Mouse (Mus musculus): ENCODE data around the gene Antxr2.

Gene Antxr2

GRCm38 (mm10) chr5:98030902-98031641 lies at the start of gene Antxr2:
Gene Antxr2 (minus strand): TSS chr5:98031043.
- DNase-seq (ENCODE audit: low read depth in 1 of 2, low spot score in 2 of 2) = peak in 1 of 2 experiments; percentile 52

DNA sequence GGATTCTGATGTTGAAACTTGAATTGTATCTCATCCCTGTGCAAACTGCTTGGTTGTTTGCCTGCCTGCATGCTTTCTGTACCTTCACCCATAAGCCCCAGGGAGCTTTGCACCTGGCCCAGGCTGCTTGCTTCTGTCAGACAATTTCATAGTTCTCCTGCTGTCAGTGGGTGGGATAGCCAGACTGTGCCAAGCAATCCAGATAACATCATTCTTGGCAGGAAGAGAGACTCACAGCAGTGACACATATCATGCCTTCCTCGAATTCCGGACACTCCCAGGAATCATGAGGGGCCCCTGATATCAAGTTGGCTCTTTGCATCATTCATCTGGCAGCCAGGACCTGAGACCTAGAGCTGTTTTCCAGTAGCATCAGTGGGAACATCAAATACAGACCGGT lies 45.8 kb upstream of the Antxr2 start:
- DNase-seq (ENCODE audit: low read depth in 1 of 2, low spot score in 2 of 2) = no peak

- no peak for DNase-seq (ENCODE audit: low read depth in 1 of 2, low spot score in 2 of 2)
Measured at GRCm38 (mm10) chr5:98069191-98069590, 38.3 kb upstream of the Antxr2 start.

- no peak for DNase-seq (ENCODE audit: low read depth in 1 of 2, low spot score in 2 of 2)
Measured at GRCm38 (mm10) chr5:98055275-98055674, 24.4 kb upstream of the Antxr2 start.

GRCm38 (mm10) chr5:98054834-98055233 lies 24.0 kb upstream of the Antxr2 start:
- no peak for DNase-seq (ENCODE audit: low read depth in 1 of 2, low spot score in 2 of 2)

DNA sequence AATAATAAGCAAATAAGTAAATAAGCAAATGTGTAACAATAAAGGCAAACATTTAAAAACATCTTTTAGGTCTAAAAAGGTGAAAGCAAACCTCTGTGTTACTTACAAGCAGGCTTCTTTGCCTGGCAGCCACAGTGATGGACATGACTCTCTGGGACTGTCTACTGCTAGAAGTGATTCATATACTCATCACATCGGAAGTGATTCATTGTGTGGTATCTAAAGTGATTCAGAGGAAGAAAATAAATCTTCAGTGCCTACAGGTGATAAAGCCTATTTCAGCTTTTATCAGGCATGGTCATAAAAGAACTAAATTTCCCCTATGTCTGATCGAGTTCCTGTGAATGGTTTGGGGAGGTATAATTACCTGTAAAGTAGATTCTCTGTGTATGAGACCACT lies 4.1 kb upstream of the Antxr2 start:
- no peak for DNase-seq (ENCODE audit: low read depth in 1 of 2, low spot score in 2 of 2)

DNA sequence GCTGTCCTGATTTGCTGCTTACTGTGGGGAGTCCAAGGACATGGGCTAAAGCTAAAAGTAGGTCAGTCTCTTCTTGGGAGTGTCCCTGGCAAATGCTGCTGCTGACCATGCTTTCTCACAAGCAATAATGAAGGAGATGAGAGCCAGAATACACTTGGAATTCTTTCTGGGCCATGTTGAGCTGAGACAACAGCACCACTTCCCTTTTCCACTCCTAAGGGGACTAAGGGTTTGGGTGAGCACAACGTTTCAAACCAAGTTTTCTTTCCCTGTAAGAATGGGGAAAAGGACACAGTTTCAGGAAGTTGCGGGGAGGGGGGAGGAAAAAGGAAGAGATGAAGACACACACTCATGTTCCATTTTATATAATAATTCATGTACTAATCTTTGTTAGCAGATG lies 3.4 kb upstream of the Antxr2 start:
- no peak for DNase-seq (ENCODE audit: low read depth in 1 of 2, low spot score in 2 of 2)

DNA sequence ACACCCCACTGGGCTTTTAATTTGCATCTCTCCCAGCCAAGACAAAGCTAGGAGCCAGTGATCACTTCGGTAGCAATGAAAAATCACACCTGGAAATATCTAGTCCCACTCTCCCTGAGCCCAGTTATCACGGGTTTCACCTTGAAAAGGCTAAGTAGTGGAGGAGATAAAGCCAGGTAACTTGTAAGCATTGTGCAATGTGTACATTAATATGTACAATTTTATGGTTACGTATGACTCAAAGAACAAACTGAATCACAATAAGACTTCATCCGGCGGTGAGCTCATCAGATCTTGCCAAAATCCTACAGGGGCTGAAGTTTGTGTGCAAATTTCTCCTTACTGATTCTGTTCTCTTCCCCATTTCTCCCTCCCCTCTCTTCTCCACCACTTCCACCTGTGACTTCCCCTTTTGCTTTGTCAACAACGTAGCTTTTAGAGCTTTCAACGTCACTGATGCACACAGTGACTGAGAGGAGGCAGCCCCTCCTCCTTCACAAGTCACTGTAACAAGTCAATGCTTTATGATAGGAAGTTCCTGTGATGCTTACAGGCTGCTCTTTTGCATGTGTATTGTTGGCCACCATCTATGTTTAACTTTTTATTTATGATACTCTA lies 2.1 kb upstream of the Antxr2 start:
- peak in 1 of 2 experiments; percentile 40 for DNase-seq (ENCODE audit: low read depth in 1 of 2, low spot score in 2 of 2)

GRCm38 (mm10) chr5:98030091-98030901 lies 547 bp downstream of the Antxr2 start:
- no peak for DNase-seq (ENCODE audit: low read depth in 1 of 2, low spot score in 2 of 2)

DNA sequence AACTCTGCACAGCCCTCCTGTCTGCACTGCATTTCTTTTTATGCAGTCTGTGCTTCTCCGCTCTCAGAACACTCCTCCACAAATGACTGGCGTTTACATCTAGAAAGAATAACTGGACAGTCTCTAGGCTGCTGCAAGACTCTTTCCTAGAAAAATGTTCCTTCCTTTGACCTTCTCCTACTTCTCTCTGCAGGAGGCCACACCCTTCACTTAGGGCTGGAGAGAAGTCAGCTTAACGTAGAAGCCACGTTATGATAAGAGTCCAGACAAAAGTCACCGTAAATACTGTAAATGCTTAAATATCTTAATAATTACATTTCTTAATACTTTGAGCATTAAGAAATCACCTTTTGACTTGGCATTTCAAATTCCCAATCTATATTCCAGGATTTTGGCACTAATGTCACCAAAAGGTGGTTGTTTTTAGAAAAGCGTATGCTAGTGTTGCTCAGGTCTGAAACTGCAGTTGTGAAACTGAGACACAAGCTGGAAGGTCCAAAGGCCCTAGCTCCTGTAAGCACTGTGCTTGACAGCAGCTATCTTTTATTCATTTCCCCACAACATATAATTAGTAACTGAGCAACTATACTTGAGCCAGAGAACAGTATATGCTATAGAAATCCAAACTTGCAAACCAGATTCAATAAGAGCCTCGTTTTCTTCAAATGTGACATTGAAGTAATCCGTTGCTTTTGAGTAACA lies 3.0 kb downstream of the Antxr2 start:
- DNase-seq (ENCODE audit: low read depth in 1 of 2, low spot score in 2 of 2) = no peak

DNA sequence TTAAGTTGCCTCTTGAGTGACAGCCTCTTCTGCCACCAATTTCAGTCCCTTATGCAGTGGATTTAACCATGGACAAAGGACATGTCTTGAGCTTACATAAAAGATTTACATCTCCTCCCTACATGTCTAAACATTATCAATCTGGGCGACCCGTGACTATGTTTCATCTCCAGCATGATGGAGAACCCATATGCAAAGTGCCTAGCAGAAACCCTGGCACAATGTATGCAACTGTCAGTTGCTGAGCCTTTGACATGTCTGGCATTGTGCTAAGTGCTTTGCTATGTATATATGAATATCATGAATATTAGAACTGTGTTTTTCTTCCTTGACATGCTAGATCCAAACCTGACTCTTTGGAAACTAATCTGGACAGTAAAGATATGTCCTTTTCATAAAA lies 4.9 kb downstream of the Antxr2 start:
- no peak for DNase-seq (ENCODE audit: low read depth in 1 of 2, low spot score in 2 of 2)

DNA sequence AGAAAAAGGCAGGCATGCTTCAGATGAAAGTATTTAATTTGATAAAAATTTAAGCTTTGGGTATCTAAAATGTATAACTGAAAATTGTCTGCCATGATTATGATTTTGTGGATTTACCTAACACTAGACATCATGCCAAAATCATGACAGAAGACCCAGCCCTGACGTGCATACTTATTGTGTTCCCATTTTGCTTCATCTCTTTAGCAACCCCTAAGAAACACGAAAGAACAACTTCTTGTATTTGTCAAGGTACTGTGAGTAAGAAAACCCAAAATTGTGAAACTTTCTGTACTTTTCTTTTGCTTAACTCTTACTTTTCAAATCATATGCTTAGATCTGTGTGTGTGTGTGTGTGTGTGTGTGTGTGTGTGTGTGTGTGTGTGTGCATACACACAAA lies 6.3 kb downstream of the Antxr2 start:
- DNase-seq (ENCODE audit: low read depth in 1 of 2, low spot score in 2 of 2) = no peak

- DNase-seq (ENCODE audit: low read depth in 1 of 2, low spot score in 2 of 2) = no peak
Measured at GRCm38 (mm10) chr5:98021518-98021917, 9.3 kb downstream of the Antxr2 start.

DNA sequence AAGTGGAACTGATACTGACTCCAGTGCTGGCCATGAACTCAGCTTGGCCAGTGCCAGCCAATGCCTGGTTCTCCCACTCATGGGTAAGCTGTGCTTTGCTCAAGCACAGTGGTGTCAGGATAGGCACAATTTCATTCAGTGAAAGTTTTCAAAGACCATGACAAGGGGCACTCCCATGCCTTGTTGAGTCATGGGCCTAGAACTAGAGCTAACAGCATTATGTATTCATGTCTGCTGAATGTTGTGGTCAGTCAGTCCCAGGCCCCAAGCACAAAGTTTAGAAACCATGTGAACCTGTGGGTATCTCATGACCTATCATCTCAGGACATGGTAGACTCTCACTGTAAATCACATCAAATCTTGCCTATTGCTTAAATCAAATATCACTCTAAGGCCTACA lies 10.2 kb downstream of the Antxr2 start:
- no peak for DNase-seq (ENCODE audit: low read depth in 1 of 2, low spot score in 2 of 2)

DNA sequence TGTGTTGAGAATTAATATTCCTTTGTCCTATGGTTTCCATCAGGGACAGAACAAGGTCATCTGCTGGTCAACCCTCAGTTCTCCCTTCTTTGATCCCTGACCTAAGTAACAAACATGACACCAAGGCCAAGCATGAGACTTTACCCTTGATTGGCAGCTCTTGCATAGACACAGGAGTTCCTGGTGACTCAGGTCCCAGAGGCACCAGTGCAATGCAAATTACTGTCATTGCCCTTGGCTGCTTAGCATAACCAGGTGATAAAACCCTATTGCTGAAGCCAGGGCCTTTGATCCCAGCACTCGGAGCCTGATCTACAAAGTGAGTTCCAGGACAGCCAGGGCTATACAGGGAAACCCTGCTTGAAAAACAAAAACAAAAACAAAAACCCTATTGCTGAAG lies 11.4 kb downstream of the Antxr2 start:
- no peak for DNase-seq (ENCODE audit: low read depth in 1 of 2, low spot score in 2 of 2)

- peak in 1 of 2 experiments; percentile 31 for DNase-seq (ENCODE audit: low read depth in 1 of 2, low spot score in 2 of 2)
Measured at GRCm38 (mm10) chr5:98018162-98018561, 12.7 kb downstream of the Antxr2 start.

DNA sequence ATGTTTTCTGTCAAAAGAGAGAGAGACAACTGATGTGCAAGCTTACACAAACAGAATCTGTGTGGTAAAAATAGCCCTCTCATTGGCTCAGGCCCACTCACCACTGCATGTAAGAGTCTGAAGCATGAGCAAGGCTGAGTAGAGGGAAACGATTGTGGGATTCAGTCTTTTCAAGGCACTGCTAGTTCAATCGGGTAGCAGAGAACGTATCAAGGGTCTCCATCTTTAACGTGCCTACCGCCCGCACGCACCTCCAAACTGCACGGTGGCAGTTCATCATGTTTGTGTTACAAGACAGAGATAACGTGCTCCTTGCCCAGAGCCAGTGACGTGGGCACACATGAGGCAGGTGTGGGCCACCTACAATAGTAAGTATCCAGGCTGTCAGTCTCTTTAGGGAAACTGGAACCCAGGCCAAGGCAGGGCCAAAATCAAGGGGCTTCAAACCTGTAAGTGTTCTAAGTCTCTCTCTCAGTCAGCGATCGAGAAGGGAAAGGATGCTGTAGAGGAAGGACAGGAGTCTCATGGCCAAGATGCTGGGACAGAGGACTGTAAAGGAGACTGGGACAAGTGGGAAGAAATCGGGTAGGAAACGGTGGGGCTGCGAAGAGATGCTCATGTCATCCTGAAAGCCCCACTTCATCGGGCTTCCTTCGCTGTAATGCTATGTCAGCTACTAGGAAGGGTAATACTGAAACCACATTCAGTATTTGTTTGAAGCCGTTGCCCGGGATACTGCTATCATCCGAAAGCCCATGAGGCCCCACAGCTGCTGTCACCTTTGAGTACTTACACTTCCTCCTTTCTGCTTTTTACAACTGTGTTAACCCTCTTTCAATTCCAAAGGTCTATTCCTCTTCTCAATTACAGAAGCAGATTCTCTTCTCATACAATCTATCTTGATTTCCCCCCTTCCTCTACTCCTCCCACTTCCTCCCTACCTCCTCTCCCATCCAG lies 14.3 kb downstream of the Antxr2 start:
- DNase-seq (ENCODE audit: low read depth in 1 of 2, low spot score in 2 of 2) = peak in 1 of 2 experiments; percentile 59

GRCm38 (mm10) chr5:98005751-98006150 lies 25.1 kb downstream of the Antxr2 start:
- no peak for DNase-seq (ENCODE audit: low read depth in 1 of 2, low spot score in 2 of 2)

DNA sequence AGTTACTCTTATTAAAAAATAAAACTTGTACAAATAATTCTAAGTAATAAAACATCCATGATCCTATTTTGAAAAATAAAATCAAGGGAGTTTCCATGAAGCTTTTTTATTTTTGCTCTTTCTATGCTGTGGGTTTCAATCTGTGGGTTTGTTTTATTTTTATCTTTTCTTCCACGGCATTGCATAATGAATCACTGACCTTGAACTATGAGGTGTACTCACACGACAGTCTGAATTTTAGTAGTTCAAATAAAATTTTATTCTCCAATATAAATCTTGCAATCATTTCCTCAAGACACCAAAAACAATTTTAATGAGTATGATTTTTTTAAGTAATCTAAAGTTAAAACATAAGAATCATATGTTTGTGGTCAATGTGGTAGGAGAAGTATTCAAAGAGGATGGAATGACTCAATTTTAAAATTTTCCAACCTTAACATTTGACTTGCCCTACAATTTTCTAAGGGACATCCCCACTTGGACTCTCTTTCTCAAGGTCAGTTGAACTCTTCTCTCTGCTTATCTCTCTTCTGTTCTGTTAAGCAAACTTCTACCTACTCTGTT lies 31.5 kb downstream of the Antxr2 start:
- no peak for DNase-seq (ENCODE audit: low read depth in 1 of 2, low spot score in 2 of 2)

Measured in monocyte, adult 2 months (primary cell).